Mouse (Mus musculus): ENCODE results near the gene Tmx1. TPM values are rescaled to one million over a fixed set of nuclear protein-coding genes. Genes with fewer than 3 reads are reported as not detected.

Tmx1 gene
- total RNA-seq, 1 experiment from 2014 or later = 91.8 TPM

DNA sequence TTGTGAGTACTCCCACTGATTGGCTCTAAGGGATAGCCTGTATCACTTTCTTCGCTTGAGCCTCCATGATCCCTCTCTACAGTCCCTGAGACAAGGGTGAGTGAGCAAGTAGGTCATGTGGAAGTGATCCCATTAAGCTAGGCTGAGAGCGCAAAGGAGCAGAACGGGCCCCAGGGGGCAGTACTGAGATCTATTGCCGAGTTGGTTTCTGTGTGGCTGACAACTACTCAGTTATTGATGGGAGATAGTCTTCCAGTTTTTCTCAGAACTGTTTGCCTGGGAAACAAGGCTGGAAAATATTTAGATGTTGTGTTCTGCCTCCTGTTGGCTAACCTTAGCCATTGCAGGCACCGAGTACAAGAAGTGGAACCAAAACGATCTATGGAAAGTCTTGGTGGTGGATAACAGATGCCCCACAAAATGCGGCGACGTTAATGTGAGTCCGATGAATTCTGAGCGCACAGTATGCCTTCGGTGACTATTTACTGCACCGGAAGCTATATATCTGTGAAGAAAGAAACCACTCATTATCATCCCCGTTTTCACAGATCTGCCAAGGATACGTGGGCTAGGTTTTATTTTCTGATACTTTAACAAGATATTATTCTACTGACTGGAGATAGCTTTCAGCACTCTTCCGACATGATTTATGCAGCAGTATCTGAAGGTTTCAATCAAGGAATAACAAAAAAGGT lies 24.8 kb downstream of the Tmx1 start:
- ATAC-seq (replicated peaks; ENCODE audit: insufficient number of reproducible peaks, low FRiP score, low TSS enrichment, poor library complexity, severe bottlenecking) = peak; percentile 53; the same call in 1 of the 2 replicates

DNA sequence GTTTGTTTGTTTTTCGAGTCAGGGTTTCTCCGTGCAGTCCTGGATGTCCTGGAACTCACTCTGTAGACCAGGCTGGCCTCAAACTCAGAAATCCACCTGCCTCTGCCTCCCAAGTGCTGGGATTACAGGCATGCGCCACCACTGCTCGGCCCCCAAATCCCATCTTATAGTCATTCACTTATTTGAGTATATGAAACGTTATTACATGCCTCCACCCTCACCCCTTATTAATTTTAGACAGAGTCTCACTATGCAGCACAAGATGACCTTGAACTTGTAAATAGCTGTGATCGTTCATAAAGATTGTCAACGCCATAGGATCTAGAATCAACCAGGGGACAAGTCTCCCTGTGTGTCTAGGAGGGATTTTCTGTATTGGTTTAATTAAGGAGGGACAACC lies 33.1 kb downstream of the Tmx1 start:
- no peak for ATAC-seq (replicated peaks; ENCODE audit: insufficient number of reproducible peaks, low FRiP score, low TSS enrichment, poor library complexity, severe bottlenecking)

GRCm38 (mm10) chr12:70486716-70487480 lies 34.0 kb downstream of the Tmx1 start:
- ATAC-seq (replicated peaks; ENCODE audit: insufficient number of reproducible peaks, low FRiP score, low TSS enrichment, poor library complexity, severe bottlenecking) = no peak

- no peak for ATAC-seq (replicated peaks; ENCODE audit: insufficient number of reproducible peaks, low FRiP score, low TSS enrichment, poor library complexity, severe bottlenecking)
Observed at GRCm38 (mm10) chr12:70492441-70492840, 39.5 kb downstream of the Tmx1 start.

- 0 out of 2 replicates have a peak, but pooled peaks have one; percentile 34 for ATAC-seq (replicated peaks; ENCODE audit: insufficient number of reproducible peaks, low FRiP score, low TSS enrichment, poor library complexity, severe bottlenecking)
Observed at GRCm38 (mm10) chr12:70494494-70495281, 41.8 kb downstream of the Tmx1 start.

DNA sequence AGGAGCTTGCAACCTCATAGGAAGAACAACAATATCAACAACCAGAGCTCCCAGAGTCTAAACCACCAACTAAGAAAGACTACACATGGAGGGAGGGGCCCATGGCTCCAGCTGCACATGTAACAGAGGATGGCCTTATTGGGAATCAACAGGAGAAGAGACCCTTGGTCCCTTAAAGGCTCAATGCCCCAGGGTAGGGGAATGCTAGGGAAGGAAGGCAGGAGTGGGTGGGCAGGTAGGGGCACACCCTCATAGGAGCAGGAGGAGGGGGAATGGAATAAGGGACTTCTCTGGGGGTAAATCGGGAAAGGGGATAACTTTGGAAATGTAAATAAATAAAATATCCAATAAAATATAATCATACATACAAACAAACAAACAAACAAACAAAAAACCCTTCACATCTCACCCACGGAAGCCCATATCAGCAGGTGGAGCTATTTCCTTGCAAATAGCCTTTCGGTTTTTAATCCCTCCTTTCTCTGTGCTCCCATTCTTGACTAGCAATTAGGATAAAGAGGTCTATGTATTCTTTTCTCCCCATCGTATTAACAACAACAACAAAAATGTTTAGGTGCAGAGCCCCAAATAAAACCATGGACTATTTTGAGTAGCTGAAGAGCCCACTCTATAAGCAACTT lies 42.5 kb downstream of the Tmx1 start:
- ATAC-seq (replicated peaks; ENCODE audit: insufficient number of reproducible peaks, low FRiP score, low TSS enrichment, poor library complexity, severe bottlenecking) = no peak

DNA sequence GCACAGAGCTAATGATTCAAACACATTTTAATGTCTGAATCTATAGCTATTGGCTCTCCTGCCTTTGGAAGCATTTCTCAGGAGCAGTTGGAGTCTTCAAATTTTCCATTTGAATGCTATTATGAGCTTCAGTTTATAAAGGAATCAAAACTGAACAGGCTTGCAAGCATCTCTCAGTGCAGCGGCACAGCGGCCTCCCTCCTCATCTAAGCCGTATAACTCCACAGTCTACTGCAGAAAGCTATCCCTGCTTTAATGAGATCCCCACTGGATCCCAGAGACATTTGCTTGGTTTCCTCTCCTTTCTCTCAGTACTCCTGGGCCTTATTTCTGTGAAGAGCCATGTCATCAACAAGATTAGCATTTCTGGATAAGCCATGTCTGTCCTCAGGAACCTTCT lies 45.2 kb downstream of the Tmx1 start:
- no peak for ATAC-seq (replicated peaks; ENCODE audit: insufficient number of reproducible peaks, low FRiP score, low TSS enrichment, poor library complexity, severe bottlenecking)

DNA sequence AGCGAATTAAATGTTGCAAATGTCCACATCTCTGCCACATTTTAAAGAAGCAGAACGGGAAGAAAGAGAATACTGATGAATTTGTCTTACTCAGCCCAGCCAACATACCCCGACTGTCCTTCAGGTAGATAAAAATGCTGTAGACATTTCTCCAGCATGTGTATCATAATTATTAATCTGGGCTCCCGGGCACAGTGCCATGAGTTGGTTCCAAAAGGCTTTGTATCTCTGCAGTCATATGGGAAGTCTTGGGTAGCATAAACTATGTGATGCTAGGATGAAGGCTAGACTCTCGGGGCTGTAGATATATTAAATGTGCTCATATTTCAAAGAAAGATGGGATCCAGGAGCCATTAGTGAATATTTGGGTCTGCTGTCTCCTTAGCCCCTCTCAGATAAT lies 53.1 kb downstream of the Tmx1 start:
- ATAC-seq (replicated peaks; ENCODE audit: insufficient number of reproducible peaks, low FRiP score, low TSS enrichment, poor library complexity, severe bottlenecking) = no peak

GRCm38 (mm10) chr12:70512023-70512422 lies 59.1 kb downstream of the Tmx1 start:
- ATAC-seq (replicated peaks; ENCODE audit: insufficient number of reproducible peaks, low FRiP score, low TSS enrichment, poor library complexity, severe bottlenecking) = no peak

DNA sequence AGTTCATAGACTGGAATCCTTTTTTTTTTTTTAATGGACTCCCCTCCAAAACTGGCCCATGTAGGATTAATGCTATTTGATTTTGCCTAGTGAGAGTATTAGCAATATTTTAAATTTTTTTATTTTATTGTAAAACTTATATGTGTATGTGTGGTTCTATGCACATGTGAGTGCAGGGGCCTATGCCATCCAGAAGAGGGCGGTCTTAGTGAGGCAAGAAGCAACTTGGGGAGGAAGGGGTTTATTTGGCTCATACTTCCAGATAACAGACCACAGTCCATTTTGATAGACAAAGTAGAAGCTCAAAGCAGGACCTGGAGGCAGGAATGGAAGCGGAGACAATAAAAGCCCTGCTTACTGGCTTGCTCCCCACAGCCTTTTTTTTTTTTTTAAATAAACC lies 59.5 kb downstream of the Tmx1 start:
- ATAC-seq (replicated peaks; ENCODE audit: insufficient number of reproducible peaks, low FRiP score, low TSS enrichment, poor library complexity, severe bottlenecking) = no peak

Other genes with a start within 250 kb of the Tmx1 start
- gene Pygl, start 221.6 kb upstream of the Tmx1 start, total RNA-seq (2017) = 119 to 295 TPM (median 259 TPM) in 3 replicates
- 0.43 to 0.49 TPM in 2 of 3 replicates, not detected in the other for gene Trim9, start 105.5 kb upstream of the Tmx1 start, total RNA-seq (2017)